Mouse (Mus musculus): Measurements from ENCODE around the gene Ppip5k1.

DNA sequence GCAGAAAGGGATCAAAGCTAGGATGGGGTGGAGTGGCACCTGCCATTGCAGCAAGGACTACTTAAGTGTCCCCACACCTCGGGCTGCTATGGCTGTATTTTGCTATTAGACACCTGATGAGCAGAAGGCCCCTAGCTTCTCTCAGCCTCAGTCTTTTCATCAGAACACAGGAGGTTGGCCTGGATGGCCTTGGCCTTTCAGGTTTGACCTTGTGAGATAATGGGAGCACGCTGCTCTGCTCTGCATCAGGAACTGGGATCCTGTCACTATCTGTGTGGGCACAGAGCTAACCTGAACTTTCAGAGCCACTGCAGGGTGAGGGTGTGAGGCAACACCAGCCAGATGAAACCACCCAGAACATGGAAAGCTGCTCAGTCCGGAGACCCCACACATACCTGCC lies 17.1 kb upstream of the Ppip5k1 start:
- TF ChIP-seq CTCF (IDR thresholded peaks at IDR 0.05) (no peak), POLR2A (IDR thresholded peaks at IDR 0.05; ENCODE audit: insufficient read depth, low read depth, low read length) (no peak), EP300 (IDR thresholded peaks at IDR 0.05; ENCODE audit: insufficient read depth, low read depth, low read length) (no peak)
